Mouse (Mus musculus): Measurements from ENCODE around the gene Gm45623. TPM values are rescaled to one million over a fixed set of nuclear protein-coding genes. Genes with fewer than 3 reads are reported as not detected.

Gene Gm45623
- polyA plus RNA-seq, 1 experiment from 2014 or later: 0.89 TPM

- H3K27me3 ChIP-seq: no peaks in the 10 kb centered on the region
- no peak overlapping the region for H3K27ac ChIP-seq
- 62% methylated on average over 3 of the region's 3 CpGs for WGBS
- no peak overlapping the region for H3K4me3 ChIP-seq
- ATAC-seq (ENCODE audit: insufficient number of reproducible peaks, insufficient read depth, low FRiP score, low TSS enrichment, low read depth): no peak
- H3K4me1 ChIP-seq: peaks cover 4% of the 10 kb centered on the region; the same call in 1 of the 2 replicates
- no peaks in the 10 kb centered on the region for H3K9me3 ChIP-seq
- no peaks in the 10 kb centered on the region for H3K36me3 ChIP-seq
- H3K4me2 ChIP-seq: no peak overlapping the region
- H3K9ac ChIP-seq: no peak overlapping the region
These were observed 19.0 kb upstream of the Gm45623 start for GRCm38 (mm10) chr13:56772592-56772991.

GRCm38 (mm10) chr13:56770786-56771185 lies 17.2 kb upstream of the Gm45623 start:
- 73% methylated on average over 5 of the region's 5 CpGs for WGBS

DNA sequence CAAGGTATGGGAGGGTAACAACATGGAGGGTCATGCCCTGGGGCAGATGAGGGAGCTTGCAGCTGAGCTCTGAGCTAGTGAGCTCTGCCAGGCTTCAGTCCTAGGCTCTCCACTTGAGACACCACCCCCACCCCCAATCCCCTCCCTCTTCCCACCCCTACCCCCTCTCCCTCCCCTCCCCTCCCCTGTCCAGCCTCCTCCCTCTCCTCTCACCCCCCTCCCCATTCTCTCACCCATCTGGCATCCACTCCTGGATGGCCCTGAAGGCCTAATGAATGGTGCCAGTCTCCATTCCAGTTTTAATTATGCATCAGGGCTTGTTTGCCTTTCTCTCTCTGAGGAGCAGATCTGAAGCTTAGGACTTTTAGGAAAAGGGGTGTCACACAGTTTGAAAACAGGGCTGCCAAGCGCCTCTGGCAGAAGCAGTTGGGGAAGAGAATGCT lies 16.5 kb upstream of the Gm45623 start:
- Histone ChIP-seq H3K4me1 (peaks cover 16% of the 10 kb centered on the region), H3K4me2 (no peak overlapping the region), H3K36me3 (no peaks in the 10 kb centered on the region), H3K9ac (no peak overlapping the region), H3K9me3 (no peaks in the 10 kb centered on the region), H3K4me3 (no peak overlapping the region), H3K27me3 (no peaks in the 10 kb centered on the region), H3K27ac (no peak overlapping the region)
- no peak for ATAC-seq (ENCODE audit: insufficient number of reproducible peaks, insufficient read depth, low FRiP score, low TSS enrichment, low read depth)
- 57% methylated on average over 1 of the region's 1 CpGs for WGBS

More at GRCm38 (mm10) chr13:56770786-56771185, 17.2 kb upstream of the Gm45623 start:
- Histone ChIP-seq H3K4me1 (peaks cover 9% of the 10 kb centered on the region), H3K9me3 (no peaks in the 10 kb centered on the region), H3K4me3 (no peak overlapping the region), H3K4me2 (no peak overlapping the region), H3K27me3 (no peaks in the 10 kb centered on the region), H3K9ac (no peak overlapping the region), H3K27ac (no peak overlapping the region), H3K36me3 (no peaks in the 10 kb centered on the region)
- no peak for ATAC-seq (ENCODE audit: insufficient number of reproducible peaks, insufficient read depth, low FRiP score, low TSS enrichment, low read depth)

- no peaks in the 10 kb centered on the region for H3K27me3 ChIP-seq
- no peaks in the 10 kb centered on the region for H3K36me3 ChIP-seq
- no peak overlapping the region for H3K9ac ChIP-seq
- 41% methylated on average over 4 of the region's 4 CpGs for WGBS
- no peak overlapping the region for H3K4me2 ChIP-seq
- H3K27ac ChIP-seq: no peak overlapping the region
- H3K4me1 ChIP-seq: peaks cover 18% of the 10 kb centered on the region
- no peak overlapping the region for H3K4me3 ChIP-seq
- no peaks in the 10 kb centered on the region for H3K9me3 ChIP-seq
- ATAC-seq (ENCODE audit: insufficient number of reproducible peaks, insufficient read depth, low FRiP score, low TSS enrichment, low read depth): no peak
These were observed 15.8 kb upstream of the Gm45623 start for GRCm38 (mm10) chr13:56769431-56769830.

DNA sequence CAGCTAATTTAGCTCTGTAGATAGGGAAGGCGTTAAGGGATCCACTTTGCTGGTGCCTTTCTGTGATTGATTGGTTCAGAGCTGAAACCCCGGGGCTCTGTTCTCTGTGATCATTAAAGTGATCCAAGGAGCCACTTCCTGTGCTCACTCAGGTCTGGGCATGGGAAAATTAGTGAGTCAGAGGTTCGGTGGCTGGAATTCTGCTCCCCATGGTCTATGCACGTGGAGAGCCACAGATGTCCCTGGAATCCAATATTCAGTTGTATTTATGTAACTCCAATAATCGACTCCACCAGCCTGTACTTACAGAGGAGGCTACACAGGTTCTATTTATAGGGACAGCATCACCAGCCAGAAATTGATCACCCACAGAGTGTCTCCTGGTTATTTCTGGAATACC lies 12.6 kb upstream of the Gm45623 start:
- no peaks in the 10 kb centered on the region for H3K9me3 ChIP-seq
- no peaks in the 10 kb centered on the region for H3K36me3 ChIP-seq
- no peak overlapping the region for H3K9ac ChIP-seq
- H3K27me3 ChIP-seq: peaks cover 9% of the 10 kb centered on the region
- H3K4me2 ChIP-seq: no peak overlapping the region
- ATAC-seq (ENCODE audit: insufficient number of reproducible peaks, insufficient read depth, low FRiP score, low TSS enrichment, low read depth): no peak; the same call in 1 of the 2 replicates
- H3K4me1 ChIP-seq: peaks cover 30% of the 10 kb centered on the region
- no peak overlapping the region for H3K4me3 ChIP-seq
- H3K27ac ChIP-seq: no peak overlapping the region
- WGBS: 41% methylated on average over 5 of the region's 5 CpGs

- Histone ChIP-seq H3K36me3 (no peaks in the 10 kb centered on the region), H3K9me3 (no peaks in the 10 kb centered on the region), H3K4me3 (no peak overlapping the region), H3K27me3 (peaks cover 14% of the 10 kb centered on the region), H3K4me2 (peak overlapping the region; percentile 48), H3K27ac (no peak overlapping the region; the same call in 1 of the 2 replicates), H3K4me1 (peaks cover 30% of the 10 kb centered on the region), H3K9ac (no peak overlapping the region)
- WGBS: 41% methylated on average over 25 of the region's 25 CpGs
- peak; percentile 44; the same call in 1 of the 2 replicates for ATAC-seq (ENCODE audit: insufficient number of reproducible peaks, insufficient read depth, low FRiP score, low TSS enrichment, low read depth)
These were observed 11.8 kb upstream of the Gm45623 start for GRCm38 (mm10) chr13:56765284-56766032.

- H3K4me3 ChIP-seq: no peak overlapping the region
- H3K4me1 ChIP-seq: peaks cover 29% of the 10 kb centered on the region
- no peaks in the 10 kb centered on the region for H3K36me3 ChIP-seq
- no peak overlapping the region for H3K9ac ChIP-seq
- no peaks in the 10 kb centered on the region for H3K9me3 ChIP-seq
- no peak overlapping the region for H3K4me2 ChIP-seq
- peaks cover 14% of the 10 kb centered on the region for H3K27me3 ChIP-seq
- no peak overlapping the region for H3K27ac ChIP-seq
- 31% methylated on average over 13 of the region's 13 CpGs for WGBS
- no peak for ATAC-seq (ENCODE audit: insufficient number of reproducible peaks, insufficient read depth, low FRiP score, low TSS enrichment, low read depth)
These were observed 9.0 kb upstream of the Gm45623 start for GRCm38 (mm10) chr13:56762446-56763229.

DNA sequence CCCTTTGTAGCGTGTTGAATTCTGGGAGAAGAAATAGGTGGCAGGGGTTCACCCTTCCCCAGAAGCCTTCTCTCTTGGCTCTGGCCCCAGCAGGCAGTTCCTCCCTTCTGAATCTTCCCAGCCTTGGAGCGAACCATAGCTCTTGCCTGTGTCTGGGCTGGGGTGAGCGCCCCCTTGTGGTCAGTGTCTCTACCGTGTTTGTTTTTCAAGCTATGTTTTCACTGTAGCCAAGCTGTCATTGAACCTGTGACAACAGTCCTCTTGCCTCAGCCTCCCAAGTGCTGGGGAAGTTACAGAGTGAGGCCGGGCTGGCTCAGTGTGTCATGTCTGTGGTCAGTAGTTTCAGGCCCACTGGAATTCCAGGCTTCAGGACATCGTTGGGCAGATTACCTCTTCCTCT lies 4.9 kb upstream of the Gm45623 start:
- Histone ChIP-seq H3K4me2 (no peak overlapping the region), H3K9ac (no peak overlapping the region), H3K4me3 (no peak overlapping the region), H3K27me3 (peaks cover 43% of the 10 kb centered on the region), H3K4me1 (peaks cover 30% of the 10 kb centered on the region), H3K9me3 (no peaks in the 10 kb centered on the region), H3K36me3 (no peaks in the 10 kb centered on the region), H3K27ac (no peak overlapping the region)
- ATAC-seq (ENCODE audit: insufficient number of reproducible peaks, insufficient read depth, low FRiP score, low TSS enrichment, low read depth): no peak
- 30% methylated on average over 6 of the region's 6 CpGs for WGBS

DNA sequence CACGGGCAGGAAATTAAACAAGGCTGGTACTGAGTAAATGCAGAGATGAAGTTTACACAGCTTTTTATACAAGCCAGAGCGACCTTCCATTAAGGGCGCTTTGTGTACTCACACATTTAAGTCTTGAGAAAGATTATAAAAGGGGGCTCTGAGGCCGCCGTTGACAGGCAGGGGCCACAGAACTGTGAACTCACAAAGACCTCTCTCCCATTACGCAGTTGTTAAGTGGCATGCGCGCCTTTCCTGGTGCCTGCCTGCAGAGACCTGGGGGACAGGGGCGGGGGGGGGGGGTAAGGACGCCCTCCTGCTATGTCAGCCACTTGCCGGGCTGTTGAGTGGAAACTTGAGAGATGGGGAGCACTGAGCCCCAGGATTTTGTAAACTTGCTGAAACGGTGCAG lies 3.6 kb upstream of the Gm45623 start:
- Histone ChIP-seq H3K27me3 (peaks cover 54% of the 10 kb centered on the region), H3K27ac (no peak overlapping the region), H3K4me3 (no peak overlapping the region), H3K9ac (no peak overlapping the region), H3K36me3 (no peaks in the 10 kb centered on the region), H3K9me3 (no peaks in the 10 kb centered on the region), H3K4me2 (no peak overlapping the region; the same call in 1 of the 2 replicates), H3K4me1 (peaks cover 32% of the 10 kb centered on the region)
- 46% methylated on average over 12 of the region's 12 CpGs for WGBS
- no peak for ATAC-seq (ENCODE audit: insufficient number of reproducible peaks, insufficient read depth, low FRiP score, low TSS enrichment, low read depth)

GRCm38 (mm10) chr13:56755871-56756270 lies 2.2 kb upstream of the Gm45623 start:
- H3K4me3 ChIP-seq: no peak overlapping the region
- no peak for ATAC-seq (ENCODE audit: insufficient number of reproducible peaks, insufficient read depth, low FRiP score, low TSS enrichment, low read depth)
- peaks cover 61% of the 10 kb centered on the region for H3K27me3 ChIP-seq
- H3K4me1 ChIP-seq: peaks cover 38% of the 10 kb centered on the region
- H3K27ac ChIP-seq: no peak overlapping the region
- no peaks in the 10 kb centered on the region for H3K9me3 ChIP-seq
- H3K36me3 ChIP-seq: no peaks in the 10 kb centered on the region
- 60% methylated on average over 6 of the region's 6 CpGs for WGBS
- H3K9ac ChIP-seq: no peak overlapping the region
- H3K4me2 ChIP-seq: no peak overlapping the region

GRCm38 (mm10) chr13:56752474-56753191 lies 994 bp downstream of the Gm45623 start:
- 1% methylated on average over 39 of the region's 41 CpGs for WGBS
- H3K27me3 ChIP-seq: peaks cover 69% of the 10 kb centered on the region
- no peak for ATAC-seq (ENCODE audit: insufficient number of reproducible peaks, insufficient read depth, low FRiP score, low TSS enrichment, low read depth)

More at GRCm38 (mm10) chr13:56752474-56753191, 994 bp downstream of the Gm45623 start:
- peak overlapping the region; percentile 54 for H3K4me3 ChIP-seq
- H3K36me3 ChIP-seq: no peaks in the 10 kb centered on the region
- H3K9me3 ChIP-seq: no peaks in the 10 kb centered on the region
- peaks cover 34% of the 10 kb centered on the region for H3K4me1 ChIP-seq
- peak overlapping the region; percentile 72 for H3K9ac ChIP-seq
- peak overlapping the region; percentile 99 for H3K4me2 ChIP-seq
- no peak overlapping the region for H3K27ac ChIP-seq

Measured in embryonic facial prominence, embryonic 13.5 days (tissue).